Comparison of ENCODE assay signal across 8 mouse cellular contexts in the genomic region with DNA sequence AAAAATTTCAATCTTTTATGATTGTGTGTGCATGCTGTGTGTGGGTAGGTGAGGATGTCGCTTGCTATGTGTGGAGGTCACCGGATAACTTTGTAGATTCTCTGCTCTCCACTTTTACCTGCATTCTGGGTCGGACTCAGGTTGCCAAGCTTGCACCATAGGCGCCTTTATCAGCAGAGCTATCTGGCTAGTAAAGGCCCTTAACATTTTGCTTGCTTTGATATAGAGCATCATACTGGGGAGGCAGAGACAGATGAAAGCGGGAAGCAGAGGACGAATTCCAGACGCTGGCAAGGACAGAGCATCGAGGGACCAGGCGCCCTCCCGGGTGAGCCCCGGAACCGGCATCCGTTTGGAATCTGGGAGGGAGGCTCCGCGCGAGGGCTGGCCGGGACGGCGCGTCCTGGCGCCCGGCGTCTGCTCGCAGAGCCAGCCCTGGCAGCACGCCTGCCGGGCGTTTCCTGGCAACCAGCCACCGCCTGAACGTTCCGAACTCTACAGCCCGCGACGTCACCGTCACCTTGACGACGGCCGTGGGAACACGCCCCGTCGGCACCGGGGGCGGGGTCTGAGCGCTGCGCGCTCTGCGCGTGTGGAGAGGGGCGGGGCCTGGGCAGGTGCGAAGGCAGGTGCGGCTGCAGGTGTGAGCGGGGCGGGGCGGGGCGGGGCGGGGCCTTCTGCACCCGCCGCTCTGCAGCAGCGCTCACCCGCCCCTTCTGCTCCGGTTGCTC. TPM values are rescaled to one million over a fixed set of nuclear protein-coding genes. Genes with fewer than 3 reads are reported as not detected.
DNase-seq lines count a peak whose midpoint lies in the region; ATAC-seq lines count a peak whose summit lies in the region.

No protein-coding gene starts in this region.

- no peaks in the 10 kb centered on the region for H3K27me3 ChIP-seq in heart, embryonic 14.5 days (ENCODE audit: control insufficient read depth, insufficient read depth, low read length)
- peaks cover 3% of the 10 kb centered on the region; the same call in 1 of the 2 replicates for H3K27me3 ChIP-seq in liver, embryonic 11.5 days (replicated peaks; ENCODE audit: control insufficient read depth, insufficient read depth, low read length)
- no peaks in the 10 kb centered on the region for H3K27me3 ChIP-seq in splenic B cell, adult 2 months (ENCODE audit: control insufficient read depth, insufficient read depth, low read length, poor library complexity, severe bottlenecking)

- WGBS in heart, embryonic 14.5 days: 2% methylated on average over 52 of the region's 60 CpGs
- 2% methylated on average over 55 of the region's 60 CpGs for WGBS in liver, embryonic 11.5 days

- H3K9me3 ChIP-seq in heart, embryonic 14.5 days (ENCODE audit: control insufficient read depth, low read length): peaks cover 5% of the 10 kb centered on the region; the same call in 1 of the 2 replicates
- H3K9me3 ChIP-seq in liver, embryonic 11.5 days (ENCODE audit: control insufficient read depth, low read length): no peaks in the 10 kb centered on the region

- DNase-seq in CD8-positive naive resting alpha-beta T cell, adult 2 months (ENCODE audit: low read depth in 2 of 2, low spot score in 2 of 2): peak; percentile 87 to 91
- DNase-seq in c-Kit-negative CD71-positive TER-119-positive erythroid progenitor cells, embryonic 14.5 days (ENCODE audit: low read depth, low spot score): peak; percentile 59
- peak; percentile 80 for DNase-seq in fibroblast of lung, adult 2 months (ENCODE audit: low read depth)
- peak; percentile 99 for DNase-seq in kidney, postnatal 10 days
- DNase-seq in liver, embryonic 11.5 days (ENCODE audit: low spot score): peak; percentile 87
- peak; percentile 98 for DNase-seq in naive thymus-derived CD4-positive, alpha-beta T cell, adult 2 months (ENCODE audit: low read depth)
- peak; percentile 98 for DNase-seq in splenic B cell, adult 2 months (ENCODE audit: low read depth, low spot score)

- H3K27ac ChIP-seq in heart, embryonic 14.5 days (replicated peaks in 1 of 2; ENCODE audit: control insufficient read depth in 1 of 2, insufficient read depth in 1 of 2, low read depth in 2 of 2, low read length in 2 of 2): peak overlapping the region; percentile 81 to 93
- peak overlapping the region; percentile 28 for H3K27ac ChIP-seq in liver, embryonic 11.5 days (ENCODE audit: low read depth, low read length)

- peaks cover 39% of the 10 kb centered on the region for H3K36me3 ChIP-seq in heart, embryonic 14.5 days (ENCODE audit: control insufficient read depth, insufficient read depth, low read length)
- H3K36me3 ChIP-seq in liver, embryonic 11.5 days (ENCODE audit: control insufficient read depth, insufficient read depth, low read length): no peaks in the 10 kb centered on the region
- H3K36me3 ChIP-seq in splenic B cell, adult 2 months (ENCODE audit: control insufficient read depth, insufficient read depth, low read length, poor library complexity, severe bottlenecking): no peaks in the 10 kb centered on the region

- peak overlapping the region; percentile 21 to 38 for H3K4me3 ChIP-seq in heart, embryonic 14.5 days (ENCODE audit: control insufficient read depth in 1 of 2, insufficient read depth in 1 of 2, low read depth in 1 of 2, low read length in 2 of 2)
- peak overlapping the region; percentile 49 for H3K4me3 ChIP-seq in liver, embryonic 11.5 days (ENCODE audit: low read depth, low read length)

- peaks cover 11 to 34% of the 10 kb centered on the region in 2 experiments for H3K4me1 ChIP-seq in heart, embryonic 14.5 days (ENCODE audit: control insufficient read depth in 2 of 2, insufficient read depth in 2 of 2, low read length in 2 of 2)
- peaks cover 2% of the 10 kb centered on the region for H3K4me1 ChIP-seq in liver, embryonic 11.5 days (replicated peaks; ENCODE audit: control insufficient read depth, insufficient read depth, low read length)

- peak overlapping the region; percentile 90 for H3K4me2 ChIP-seq in heart, embryonic 14.5 days (ENCODE audit: low read length)
- H3K4me2 ChIP-seq in liver, embryonic 11.5 days: peak overlapping the region; percentile 91

- peak; percentile 93 for ATAC-seq in heart, embryonic 14.5 days (ENCODE audit: insufficient number of reproducible peaks, insufficient read depth, low FRiP score, low read depth)
- ATAC-seq in liver, embryonic 11.5 days (replicated peaks; ENCODE audit: low FRiP score): peak; percentile 93

- peak overlapping the region; percentile 61 for H3K9ac ChIP-seq in heart, embryonic 14.5 days (ENCODE audit: low read length)
- peak overlapping the region; percentile 35 for H3K9ac ChIP-seq in liver, embryonic 11.5 days (ENCODE audit: low read depth, low read length)

RNA-seq across cellular contexts. Expression of a gene that starts 12.5 kb away (rescaled TPM):
- polyA plus RNA-seq in heart, embryonic 14.5 days (2014; fragmentation: Nextera tagmentation; extraction: Ambion mirVana): 57.1 and 59.9 TPM in 2 replicates
- 0.25 and 1.1 TPM in 2 replicates for polyA plus RNA-seq in liver, embryonic 11.5 days (2014; fragmentation: Nextera tagmentation; extraction: Ambion mirVana)

RNA-seq across cellular contexts. Expression of a gene that starts 26.5 kb away (rescaled TPM):
- 1.7 and 3.2 TPM in 2 replicates for polyA plus RNA-seq in heart, embryonic 14.5 days (2014; fragmentation: Nextera tagmentation; extraction: Ambion mirVana)
- polyA plus RNA-seq in liver, embryonic 11.5 days (2014; fragmentation: Nextera tagmentation; extraction: Ambion mirVana): 1.1 and 2.2 TPM in 2 replicates

RNA-seq across cellular contexts. Expression of a gene that starts 58.7 kb away (rescaled TPM):
- polyA plus RNA-seq in heart, embryonic 14.5 days (2014; fragmentation: Nextera tagmentation; extraction: Ambion mirVana): 7.5 and 9.0 TPM in 2 replicates
- 5.7 and 7.0 TPM in 2 replicates for polyA plus RNA-seq in liver, embryonic 11.5 days (2014; fragmentation: Nextera tagmentation; extraction: Ambion mirVana)

Comparison
In these comparisons a context has a peak if more than half of its experiments do, and no peak if none do; other contexts are left out.
1. Peak in every context shown above with its lines: DNase-seq, ATAC-seq, H3K4me3 ChIP-seq and H3K27ac ChIP-seq.
2. RNA of a gene that starts 12.5 kb away (polyA plus RNA-seq): 57.1 to 59.9 TPM in heart, embryonic 14.5 days; 0.25 to 1.1 TPM in liver, embryonic 11.5 days; every median in the first group is over 10 times any median in the second.